Mouse (Mus musculus) cerebellum, adult 2 months (tissue): Measurements from ENCODE around the gene Rgl1. TPM values are rescaled to one million over a fixed set of nuclear protein-coding genes. Genes with fewer than 3 reads are reported as not detected.

ENCODE experiments used
- DNase-seq, 2 experiments: peaks; one replicate each; pipeline ENCODE4 v3.0.0; 2021
- H3K27ac ChIP-seq: fragments of 200-500 bp; 2 replicates; pipeline ENCODE4 v1.5.1; 2012; ENCODE audit warnings: low read length, control low read depth, inconsistent platforms; ENCODE audit not compliant: insufficient read depth
- H3K27me3 ChIP-seq: fragments of 200-500 bp; 2 replicates; pipeline ENCODE4 v1.6.1; 2012; ENCODE audit warnings: inconsistent platforms, mild to moderate bottlenecking, low read length, moderate library complexity; ENCODE audit not compliant: control insufficient read depth, insufficient read depth
- H3K4me1 ChIP-seq: fragments of 200-500 bp; 2 replicates; pipeline ENCODE4 v1.6.1; 2011; ENCODE audit warnings: low read length; ENCODE audit not compliant: control insufficient read depth, insufficient read depth
- H3K4me3 ChIP-seq: fragments of 200-500 bp; replicated peaks from 2 replicates; pipeline ENCODE3; 2011; ENCODE audit warnings: mild to moderate bottlenecking, low read depth, low read length, control low read depth; ENCODE audit not compliant: insufficient read depth
- CTCF ChIP-seq: fragments of 200-500 bp; IDR thresholded peaks from 2 replicates; pipeline ENCODE4 v1.5.1; 2011; ENCODE audit warnings: low read depth, mild to moderate bottlenecking, control low read depth, low read length, moderate library complexity, borderline replicate concordance; ENCODE audit not compliant: insufficient read depth
- POLR2A ChIP-seq: fragments of 200-500 bp; IDR thresholded peaks from 2 replicates; pipeline ENCODE4 v1.6.1; 2011; ENCODE audit warnings: low read length, control low read depth, borderline replicate concordance; ENCODE audit not compliant: insufficient read depth
- WGBS: fragments of 180-500 bp; shearing (Covaris S2); methylation state at CpG from one replicate; pipeline ENCODE4 v1.1.7; 2018; 5-methylcytosine and 5-hydroxymethylcytosine counted together
- polyA plus RNA-seq: library from polyadenylated mRNA; depleted of rRNA; stranded (reverse); fragments of >200 nt; gene quantifications from 2 replicates; pipeline ENCODE4 v1.2.3, GENCODE M21; 2012

Rgl1 gene
- polyA plus RNA-seq, 1 experiment: 24.4 TPM

- Histone ChIP-seq H3K4me3 (no peak overlapping the region), H3K27me3 (no peaks in the 10 kb centered on the region), H3K27ac (no peak overlapping the region), H3K4me1 (peaks cover 5% of the 10 kb centered on the region; the same call in 1 of the 2 replicates)
- 48% methylated on average over 9 of the region's 9 CpGs for WGBS
- TF ChIP-seq POLR2A (no peak), CTCF (no peak)
- peak; percentile 30 to 33 for DNase-seq
Measured at GRCm38 (mm10) chr1:152589331-152589935, 176.7 kb downstream of the Rgl1 start.

GRCm38 (mm10) chr1:152587431-152587830, 178.7 kb downstream of the Rgl1 start:
- WGBS: 96% methylated on average over 3 of the region's 3 CpGs
- TF ChIP-seq CTCF (no peak), POLR2A (no peak)
- Histone ChIP-seq H3K4me3 (no peak overlapping the region), H3K27ac (no peak overlapping the region), H3K27me3 (no peaks in the 10 kb centered on the region), H3K4me1 (no peaks in the 10 kb centered on the region; the same call in 1 of the 2 replicates)
- DNase-seq: no peak

GRCm38 (mm10) chr1:152585385-152585984, 180.7 kb downstream of the Rgl1 start:
- WGBS: 81% methylated on average over 7 of the region's 7 CpGs
- DNase-seq: no peak
- H3K27me3 ChIP-seq: no peaks in the 10 kb centered on the region
- H3K27ac ChIP-seq: no peak overlapping the region
- TF ChIP-seq POLR2A: no peak
- TF ChIP-seq CTCF: no peak
- no peaks in the 10 kb centered on the region for H3K4me1 ChIP-seq
- H3K4me3 ChIP-seq: no peak overlapping the region

GRCm38 (mm10) chr1:152584933-152585332, 181.2 kb downstream of the Rgl1 start:
- no peak for DNase-seq
- 93% methylated on average over 8 of the region's 8 CpGs for WGBS
- no peak overlapping the region for H3K4me3 ChIP-seq
- TF ChIP-seq POLR2A (no peak), CTCF (no peak)
- H3K4me1 ChIP-seq: no peaks in the 10 kb centered on the region
- no peaks in the 10 kb centered on the region for H3K27me3 ChIP-seq
- no peak overlapping the region for H3K27ac ChIP-seq

- no peak for DNase-seq
- WGBS: 87% methylated on average over 13 of the region's 13 CpGs
- Histone ChIP-seq H3K27ac (no peak overlapping the region), H3K4me3 (no peak overlapping the region), H3K27me3 (no peaks in the 10 kb centered on the region), H3K4me1 (peaks cover 9% of the 10 kb centered on the region; the same call in 1 of the 2 replicates)
- no peak for TF ChIP-seq POLR2A
- no peak for TF ChIP-seq CTCF
Measured at GRCm38 (mm10) chr1:152581127-152581905, 184.8 kb downstream of the Rgl1 start.

- Histone ChIP-seq H3K4me1 (peaks cover 9% of the 10 kb centered on the region; the same call in 1 of the 2 replicates), H3K4me3 (no peak overlapping the region), H3K27me3 (no peaks in the 10 kb centered on the region), H3K27ac (no peak overlapping the region)
- TF ChIP-seq CTCF: no peak
- no peak for TF ChIP-seq POLR2A
- DNase-seq: no peak
- 89% methylated on average over 5 of the region's 5 CpGs for WGBS
Measured at GRCm38 (mm10) chr1:152578944-152579343, 187.2 kb downstream of the Rgl1 start.

- Histone ChIP-seq H3K27ac (no peak overlapping the region), H3K4me1 (peaks cover 9% of the 10 kb centered on the region; the same call in 1 of the 2 replicates), H3K4me3 (peak overlapping the region; percentile 58), H3K27me3 (no peaks in the 10 kb centered on the region)
- WGBS: 16% methylated on average over 19 of the region's 19 CpGs
- DNase-seq: peak; percentile 19 to 34
- no peak for TF ChIP-seq CTCF
- no peak for TF ChIP-seq POLR2A
Measured at GRCm38 (mm10) chr1:152578108-152578721, 187.9 kb downstream of the Rgl1 start.

- Histone ChIP-seq H3K27me3 (no peaks in the 10 kb centered on the region), H3K4me1 (peaks cover 9% of the 10 kb centered on the region; the same call in 1 of the 2 replicates), H3K4me3 (no peak overlapping the region), H3K27ac (no peak overlapping the region)
- 69% methylated on average over 7 of the region's 7 CpGs for WGBS
- TF ChIP-seq CTCF (no peak), POLR2A (no peak)
- peak; percentile 18 to 32 for DNase-seq
Measured at GRCm38 (mm10) chr1:152576614-152577144, 189.5 kb downstream of the Rgl1 start.
